Mouse (Mus musculus): ENCODE data around the gene Ddi2.
A peak's percentile ranks its signal among the peaks of the same experiment; 100 is the strongest.
"Not testable (repeated sequence)": the region's sequence is repeated elsewhere in the genome, so short reads cannot be mapped to it uniquely, and the experiment has no call there.

Ddi2 gene

DNA sequence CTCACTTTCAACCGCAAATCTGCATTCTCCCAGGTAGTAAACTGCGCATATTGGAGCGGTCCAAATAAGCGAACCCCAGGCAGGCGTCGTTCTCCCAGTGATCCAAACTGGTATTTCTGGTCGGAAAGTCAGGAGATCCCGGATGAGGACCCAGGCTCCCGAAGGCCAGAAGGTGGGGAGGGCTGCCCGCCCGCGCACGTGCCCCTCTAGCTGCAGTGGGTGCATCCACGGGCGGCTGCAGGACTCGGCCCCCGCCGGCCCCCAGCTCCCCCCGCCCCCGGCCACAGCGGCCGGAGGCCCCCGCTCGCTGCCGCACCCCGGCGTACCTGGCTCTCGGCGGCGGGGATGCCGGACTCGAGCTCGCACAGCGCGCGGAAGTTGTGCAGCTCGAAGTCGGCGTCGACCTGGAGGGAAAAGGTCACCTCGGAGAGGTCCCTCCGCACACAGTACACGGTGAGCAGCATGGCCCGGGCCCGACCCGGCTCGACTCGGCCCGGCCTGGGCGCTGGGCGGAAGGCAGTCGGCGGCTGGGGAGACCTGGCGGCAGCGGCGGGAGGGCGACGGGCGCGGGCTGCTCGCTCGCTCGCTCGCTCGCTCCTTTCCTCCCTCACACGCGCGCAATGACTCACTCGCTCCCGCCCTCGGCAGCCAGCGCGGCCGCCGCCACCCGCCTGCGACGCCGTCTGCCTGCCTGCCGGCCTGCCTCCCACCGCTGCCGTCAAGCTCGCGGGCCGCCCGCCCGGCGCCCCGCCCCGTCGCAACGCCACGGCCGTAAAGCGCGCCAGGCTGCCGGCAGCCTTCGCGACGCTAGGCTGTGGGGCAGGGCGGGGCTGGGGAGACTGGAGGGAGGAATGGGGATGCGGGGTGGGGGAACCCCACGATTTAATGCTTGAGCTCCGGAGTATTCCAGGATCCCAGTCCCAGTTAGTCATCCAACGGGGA is at the start of gene Ddi2:
Gene Ddi2 (minus strand): TSS at position 689 of the 942 bp plus-strand sequence.
- peak; percentile 97 for DNase-seq (ENCODE audit: inconsistent ontology term)

DNA sequence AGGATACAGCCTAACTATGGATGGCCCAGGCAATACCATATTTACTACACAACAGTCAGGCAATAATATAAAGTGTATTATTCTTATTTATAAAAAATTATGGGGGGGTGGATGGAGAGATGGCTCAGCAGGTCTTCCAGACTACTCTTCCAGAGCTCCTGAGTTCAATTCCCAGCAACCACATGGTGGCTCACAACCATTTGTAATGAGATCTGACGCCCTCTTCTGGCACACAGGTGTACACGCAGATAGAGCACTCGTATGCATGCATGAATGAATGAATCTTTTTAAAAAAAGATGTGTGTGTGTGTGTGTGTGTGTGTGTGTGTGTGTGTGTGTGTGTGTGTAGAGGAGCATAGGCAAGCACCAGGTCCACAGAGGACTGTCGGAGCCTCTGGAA is 49.8 kb upstream of the Ddi2 start:
- DNase-seq (ENCODE audit: inconsistent ontology term): not testable (repeated sequence)

DNA sequence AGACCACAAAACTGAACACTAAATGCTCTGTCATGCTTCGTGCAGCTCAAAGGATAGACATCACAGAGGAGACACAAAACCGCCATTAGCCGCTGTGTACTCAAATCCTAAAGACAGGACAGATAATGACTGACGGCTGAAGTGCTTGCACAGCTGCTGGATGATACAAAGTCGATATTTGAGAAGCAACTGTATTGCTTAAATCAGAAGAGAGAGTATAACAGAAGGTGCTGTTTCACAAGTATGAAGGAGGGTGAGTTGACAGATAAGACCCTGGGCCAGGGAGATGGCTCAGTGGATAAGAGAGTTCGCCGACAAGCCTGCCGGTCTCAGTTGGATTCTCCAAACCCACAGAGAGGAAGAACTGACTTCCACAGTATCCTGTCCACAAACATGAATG is 48.6 kb upstream of the Ddi2 start:
- no peak for DNase-seq (ENCODE audit: inconsistent ontology term)

DNA sequence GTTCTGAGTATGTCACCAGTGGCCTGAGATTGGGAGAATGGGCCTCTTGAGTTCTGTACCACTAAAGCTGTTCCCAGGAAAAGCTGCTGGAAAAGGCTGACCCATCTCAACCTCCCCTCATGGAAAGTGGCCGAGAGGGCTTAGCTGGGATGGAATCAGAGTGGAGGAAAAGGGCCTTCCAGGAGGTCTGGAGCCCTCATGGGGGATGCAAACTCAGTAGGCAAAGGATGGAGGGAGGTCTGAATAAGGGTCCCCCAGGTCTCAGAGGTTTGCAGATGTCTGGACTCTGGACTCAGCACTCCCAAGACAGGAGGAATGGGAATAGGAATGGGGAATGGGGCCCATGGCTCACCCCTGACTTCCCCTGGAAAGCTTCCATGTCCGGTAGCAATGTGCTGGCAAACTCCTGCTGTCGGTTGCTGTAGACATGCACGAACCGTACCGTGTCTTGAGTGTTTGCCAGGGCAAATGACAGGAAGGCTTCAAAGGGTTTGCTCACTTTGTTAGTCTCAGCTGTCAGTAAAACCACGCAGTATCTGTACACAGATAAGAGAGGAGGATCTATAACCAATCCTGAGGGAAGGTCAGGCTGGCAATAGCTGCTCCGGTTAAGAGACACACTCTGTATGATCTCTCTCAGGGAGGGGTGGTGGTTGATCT is 46.4 kb upstream of the Ddi2 start:
- no peak for DNase-seq (ENCODE audit: inconsistent ontology term)

DNA sequence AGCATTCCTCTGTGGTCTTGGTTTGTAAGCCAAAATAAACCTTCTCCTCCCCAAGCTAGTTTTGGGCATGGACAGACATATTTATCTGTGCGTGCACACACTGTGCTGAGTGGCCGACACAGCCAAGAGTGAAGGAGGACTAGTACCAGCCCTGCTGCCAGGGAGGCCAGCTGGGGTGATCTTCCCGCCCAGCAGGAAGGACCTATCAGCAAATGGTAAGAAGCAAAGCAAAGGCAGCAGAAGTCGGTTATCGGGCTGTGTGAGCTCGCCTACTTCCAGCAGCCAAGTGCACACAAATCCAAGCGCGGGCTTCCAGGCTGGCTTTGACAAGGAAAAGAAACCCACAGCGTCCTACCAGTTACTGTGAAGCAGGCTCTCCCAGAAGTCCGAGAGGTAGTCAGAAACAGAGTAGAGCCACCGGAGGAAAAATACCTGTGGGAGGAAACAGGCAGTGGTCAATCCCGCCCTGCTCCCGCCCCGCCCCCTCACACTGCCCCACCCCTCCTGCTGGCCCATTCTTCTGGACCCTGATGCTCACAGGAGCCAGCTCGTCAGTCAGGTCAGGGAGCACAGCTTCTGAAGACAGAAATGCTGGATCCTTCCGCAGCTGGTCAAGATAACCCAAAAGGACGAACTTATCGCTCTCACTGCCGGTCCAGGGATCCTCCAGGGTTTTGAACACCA is 44.3 kb upstream of the Ddi2 start:
- DNase-seq (ENCODE audit: inconsistent ontology term): peak; percentile 85

DNA sequence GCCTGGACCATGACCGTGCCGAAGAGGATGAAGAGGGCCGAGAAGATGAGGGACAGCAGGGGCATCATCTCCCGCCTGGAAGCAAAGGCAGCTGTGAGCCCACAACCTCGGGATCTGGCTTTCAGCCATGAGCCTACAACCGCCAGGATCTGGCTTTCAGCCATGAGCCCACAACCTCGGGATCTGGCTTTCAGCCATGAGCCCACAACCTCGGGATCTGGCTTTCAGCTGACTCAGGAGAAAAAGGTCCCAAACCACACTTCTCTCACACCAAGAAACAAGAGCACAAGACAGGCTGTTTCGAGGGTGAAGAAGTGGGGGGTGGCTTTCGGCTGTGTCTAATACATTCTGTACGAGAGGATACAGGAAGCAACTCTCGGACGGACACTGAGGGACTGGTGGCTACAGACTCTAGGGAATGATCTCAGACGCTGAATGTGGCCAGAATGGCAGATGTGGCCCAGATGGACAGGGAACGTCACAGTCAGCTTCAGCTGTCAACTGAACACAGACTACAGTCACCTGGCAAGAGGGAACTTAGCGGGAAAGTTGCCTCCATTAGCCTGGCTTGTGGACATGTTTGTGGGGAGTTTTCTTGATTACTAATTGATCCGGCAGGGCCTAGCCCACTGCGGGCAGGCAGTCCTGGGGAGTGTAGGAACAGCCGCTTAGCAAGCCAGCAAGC is 43.6 kb upstream of the Ddi2 start:
- DNase-seq (ENCODE audit: inconsistent ontology term): no peak

DNA sequence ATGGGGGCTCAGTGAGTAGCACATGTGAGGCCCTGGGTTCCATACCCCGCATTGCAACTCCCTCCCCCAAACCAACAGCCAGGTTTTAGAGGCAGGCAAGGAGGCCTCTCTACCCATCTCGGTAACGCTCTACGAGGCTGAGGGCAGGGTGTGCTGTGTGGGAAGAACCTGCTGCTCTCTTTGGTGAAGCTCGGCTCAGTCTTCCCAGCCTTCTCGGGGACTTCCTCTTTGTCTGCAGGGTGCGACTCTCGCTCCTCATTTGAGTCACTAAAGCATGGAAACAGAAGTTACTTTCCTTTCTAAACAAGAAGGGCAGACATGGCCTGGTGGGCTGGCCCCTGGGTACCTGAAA is 43.1 kb upstream of the Ddi2 start:
- no peak for DNase-seq (ENCODE audit: inconsistent ontology term)

DNA sequence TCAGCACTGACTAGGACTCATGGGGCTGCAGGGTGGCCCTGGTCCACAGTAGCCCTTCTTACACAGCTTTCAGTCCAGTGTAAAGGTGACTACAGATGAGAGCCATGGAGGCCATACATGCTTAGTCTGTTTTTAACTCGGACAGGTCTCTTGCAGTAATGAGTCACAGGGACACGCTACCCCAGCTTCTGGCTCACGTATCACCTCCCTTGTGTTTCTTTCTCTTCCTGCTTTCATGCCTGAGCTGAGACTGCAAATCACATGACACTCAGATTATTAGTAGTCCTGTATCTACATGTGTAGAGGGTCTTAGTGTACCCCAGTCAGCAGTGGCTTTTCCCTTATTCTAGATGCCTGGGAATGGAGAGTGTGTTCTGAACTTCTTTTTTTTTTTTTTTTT is 41.8 kb upstream of the Ddi2 start:
- DNase-seq (ENCODE audit: inconsistent ontology term): no peak

DNA sequence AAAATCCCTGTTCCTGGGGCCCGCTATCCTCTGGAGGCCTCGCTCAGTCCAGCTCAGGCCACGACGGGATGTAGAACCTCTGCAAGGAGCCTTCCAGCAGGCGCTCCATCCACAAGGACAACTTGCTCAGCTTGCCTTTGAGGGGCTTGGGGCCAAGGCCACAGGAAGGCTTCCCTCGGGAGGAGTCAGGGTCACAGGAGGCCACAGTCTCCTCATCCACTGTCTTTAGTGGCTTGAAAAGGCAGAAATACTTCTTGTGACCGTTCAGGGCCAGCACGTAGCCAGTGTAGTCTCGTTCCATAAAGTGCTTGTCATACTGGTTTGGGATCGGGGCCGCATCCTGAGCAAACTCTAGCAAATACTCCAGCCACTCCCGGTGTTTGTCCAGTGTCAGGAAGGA is 40.3 kb upstream of the Ddi2 start:
- no peak for DNase-seq (ENCODE audit: inconsistent ontology term)

DNA sequence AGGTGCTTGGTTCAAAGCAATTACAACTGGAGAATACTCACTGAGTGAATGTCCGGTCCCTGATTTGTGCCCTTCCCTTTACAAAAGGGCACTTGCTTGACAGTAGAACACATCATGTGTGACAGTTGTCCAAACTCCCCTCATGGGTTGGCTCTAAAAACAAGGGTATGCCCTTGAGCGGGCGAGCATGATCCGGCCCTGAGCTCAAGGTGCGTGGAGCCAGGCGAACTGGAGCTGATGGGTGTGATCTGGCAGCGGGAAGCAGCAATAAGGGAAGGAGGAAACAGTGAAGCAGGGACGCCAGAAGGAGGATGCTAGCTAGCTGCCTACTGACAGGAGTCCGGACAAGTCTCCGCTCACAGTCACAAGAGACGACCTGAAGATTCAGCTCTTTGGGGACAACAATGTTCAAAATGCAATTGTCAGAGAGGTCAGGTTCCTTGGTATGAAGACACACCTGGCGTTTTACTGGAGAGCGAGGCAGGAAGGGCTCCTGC is 38.9 kb upstream of the Ddi2 start:
- DNase-seq (ENCODE audit: inconsistent ontology term): no peak

DNA sequence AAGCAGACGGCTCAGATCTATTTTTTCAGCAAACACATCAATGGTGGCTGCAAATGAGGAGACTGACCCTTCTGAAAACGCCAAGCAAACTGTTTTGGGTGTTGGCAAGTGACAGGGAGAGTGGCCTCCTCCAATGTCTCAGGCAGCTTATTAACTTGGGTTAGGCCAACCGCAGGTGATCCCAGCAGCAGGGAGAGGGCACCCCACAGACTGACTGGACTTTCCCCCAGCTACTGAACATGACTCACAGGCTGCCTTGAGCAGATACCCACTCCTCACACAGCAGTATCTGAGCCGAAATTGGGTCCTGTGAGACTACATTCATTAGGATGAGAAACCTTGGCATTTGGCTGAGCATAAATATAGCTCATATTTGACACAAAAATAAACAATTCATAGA is 37.7 kb upstream of the Ddi2 start:
- no peak for DNase-seq (ENCODE audit: inconsistent ontology term)

DNA sequence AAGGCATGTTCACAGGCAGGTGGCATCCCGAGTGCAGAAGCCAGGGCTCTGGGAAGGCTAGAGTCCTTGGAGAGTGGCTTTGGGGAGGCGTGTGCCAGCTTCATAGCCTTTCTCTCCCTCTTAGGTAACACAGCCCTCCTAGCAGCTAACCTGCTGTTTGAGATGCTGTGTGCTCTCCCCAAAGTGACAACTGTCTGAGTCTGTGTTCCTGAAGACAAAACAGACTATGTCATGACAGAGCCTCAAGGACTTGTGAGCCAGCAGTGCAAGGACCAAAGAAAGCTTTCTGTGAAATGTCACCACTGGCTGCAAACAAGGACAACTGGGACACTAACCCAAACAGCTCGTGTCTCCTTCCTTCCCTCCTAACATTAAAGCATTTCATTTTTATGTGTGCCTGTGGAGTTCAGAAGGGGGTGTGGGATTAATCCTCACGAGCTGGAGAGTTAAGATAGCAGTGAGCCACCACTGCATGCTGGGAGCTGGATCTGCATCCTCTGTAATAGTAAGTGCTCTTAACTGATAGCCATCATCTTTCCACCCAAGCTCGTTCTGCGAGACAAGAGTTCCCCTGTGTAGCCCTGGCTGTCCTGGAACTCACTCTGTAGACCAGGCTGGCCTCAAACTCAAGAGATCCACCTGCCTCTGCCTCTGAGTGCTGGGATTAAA is 35.8 kb upstream of the Ddi2 start:
- DNase-seq (ENCODE audit: inconsistent ontology term): no peak

DNA sequence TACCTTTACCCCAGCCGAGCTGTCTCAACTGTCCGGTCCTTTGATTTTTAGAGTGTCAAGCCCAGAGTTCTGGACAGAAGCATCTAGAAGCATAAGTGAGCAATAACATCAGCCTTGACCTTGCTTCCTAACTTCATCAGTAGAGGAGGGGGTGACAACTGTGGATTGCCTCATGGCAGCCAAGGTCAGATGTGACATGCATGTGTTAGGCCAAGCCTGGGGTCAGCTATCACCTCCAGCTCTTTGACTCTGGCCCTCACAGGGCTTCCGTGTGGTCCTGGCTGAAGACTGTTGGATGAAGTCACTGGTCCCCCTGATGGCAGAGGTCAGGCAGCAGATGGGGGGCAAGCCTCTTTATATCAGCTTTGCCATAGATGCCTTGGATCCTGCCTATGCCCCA is 33.9 kb upstream of the Ddi2 start:
- DNase-seq (ENCODE audit: inconsistent ontology term): no peak

DNA sequence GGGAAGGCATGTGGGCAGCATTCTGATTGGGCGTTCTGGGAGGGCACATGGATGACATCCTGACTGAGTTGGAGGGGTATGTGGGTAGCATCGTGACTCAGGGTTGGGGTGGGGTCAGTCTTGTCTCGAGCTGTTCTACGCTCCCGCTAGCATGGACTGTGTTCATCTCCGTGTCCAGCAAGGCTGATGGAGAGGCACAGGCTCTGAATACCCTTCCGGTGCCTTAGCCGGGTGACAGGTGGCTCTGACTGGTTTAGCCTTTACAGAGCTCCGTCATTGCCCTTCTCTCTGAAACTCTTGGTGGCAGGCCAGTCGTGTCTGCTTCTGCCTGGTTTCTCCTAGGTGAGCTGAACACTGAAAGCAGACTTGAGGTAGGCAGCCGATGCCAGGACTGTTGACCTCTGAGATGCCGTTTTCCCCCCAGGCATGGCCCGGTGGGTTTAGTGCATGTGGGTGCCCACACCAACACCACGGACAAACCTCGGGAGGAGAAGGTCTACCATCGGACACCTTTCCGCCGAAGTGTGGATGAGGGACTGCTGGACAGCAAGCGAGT is 32.2 kb upstream of the Ddi2 start:
- no peak for DNase-seq (ENCODE audit: inconsistent ontology term)

DNA sequence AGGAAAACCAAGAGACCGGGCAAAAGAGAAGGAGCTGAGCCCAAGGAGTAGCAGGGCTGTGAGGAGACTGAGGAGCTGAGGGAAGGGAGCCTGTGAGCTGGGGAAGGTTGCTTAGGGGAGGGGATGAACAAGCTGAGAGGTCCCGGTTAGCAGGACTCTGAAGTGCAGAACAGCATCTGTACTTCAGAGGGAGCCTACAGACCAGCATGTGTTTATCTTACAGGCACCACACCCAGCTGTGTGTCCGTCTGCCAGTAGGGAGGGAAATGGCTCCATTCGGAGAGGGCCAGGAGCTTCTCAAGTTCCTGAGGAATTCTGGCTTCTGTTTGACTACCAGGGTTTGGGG is 28.8 kb upstream of the Ddi2 start:
- DNase-seq (ENCODE audit: inconsistent ontology term): no peak

DNA sequence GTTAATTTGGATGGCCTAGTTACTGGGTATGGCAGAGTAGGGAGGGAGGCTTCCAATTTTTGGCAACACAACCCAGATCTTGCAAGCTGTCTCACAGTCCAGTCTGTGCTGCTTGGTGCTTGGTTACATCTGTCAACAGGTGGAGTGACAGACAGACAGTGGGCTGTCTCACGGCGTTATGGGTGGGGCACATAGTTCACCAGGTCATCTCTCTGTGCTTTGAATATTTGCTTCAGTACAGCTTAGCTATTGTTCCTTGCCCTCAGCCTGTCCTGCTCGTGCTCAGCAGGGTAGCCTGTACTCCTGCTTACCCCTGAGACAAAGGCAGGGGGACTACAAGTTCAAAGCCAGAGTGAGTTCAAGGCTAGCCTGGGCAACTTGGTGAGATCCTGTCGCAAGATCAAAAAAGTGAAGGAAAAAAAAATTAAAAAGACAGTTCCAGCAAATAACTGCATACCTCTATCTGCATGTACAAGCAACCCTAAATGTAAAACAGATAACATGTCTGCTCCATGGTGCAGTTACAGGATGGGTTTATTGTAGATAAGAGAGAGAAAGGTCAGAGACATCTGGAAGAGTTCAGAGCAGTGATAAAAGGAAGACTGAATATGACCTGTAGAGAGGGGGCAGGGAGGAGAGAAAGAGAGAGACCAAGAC is 28.3 kb upstream of the Ddi2 start:
- DNase-seq (ENCODE audit: inconsistent ontology term): no peak

DNA sequence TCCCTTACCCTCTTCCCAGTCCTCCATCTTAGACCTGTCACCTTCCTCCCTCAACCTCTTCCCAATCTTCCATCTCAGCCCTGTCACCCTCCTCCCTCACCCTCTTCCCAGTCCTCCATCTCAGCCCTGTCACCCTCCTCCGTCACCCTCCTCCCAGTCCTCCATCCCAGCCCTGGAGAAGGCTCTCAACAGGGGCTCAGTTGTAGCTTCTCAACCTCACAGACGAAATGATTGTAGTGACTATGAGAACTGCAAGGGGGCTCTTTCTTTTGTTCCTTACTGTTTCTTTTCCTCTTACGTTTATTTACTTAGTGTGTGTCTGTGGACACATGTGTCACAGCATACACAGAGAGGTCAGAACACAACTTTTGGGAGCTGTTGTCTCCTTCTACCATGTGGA is 27.6 kb upstream of the Ddi2 start:
- DNase-seq (ENCODE audit: inconsistent ontology term): no peak

DNA sequence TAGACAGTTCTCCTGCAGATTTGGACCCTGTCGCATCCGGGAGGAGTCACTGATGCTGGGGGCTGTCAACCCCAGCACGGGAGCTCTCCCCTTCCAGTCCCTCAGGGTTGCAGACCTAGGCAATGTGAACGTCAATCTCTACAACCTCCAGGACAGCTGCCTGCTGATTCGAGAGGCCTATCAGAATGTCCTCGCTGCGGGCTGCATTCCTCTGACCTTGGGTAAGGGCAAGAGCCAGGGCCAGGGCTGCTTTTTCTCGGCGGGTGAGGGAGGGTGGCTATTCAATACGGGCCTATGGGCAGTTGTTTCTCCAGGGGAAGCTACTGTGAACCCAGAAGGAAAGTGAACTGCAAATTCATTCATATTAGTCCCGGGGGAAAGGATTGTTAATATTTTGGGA is 26.3 kb upstream of the Ddi2 start:
- DNase-seq (ENCODE audit: inconsistent ontology term): no peak

DNA sequence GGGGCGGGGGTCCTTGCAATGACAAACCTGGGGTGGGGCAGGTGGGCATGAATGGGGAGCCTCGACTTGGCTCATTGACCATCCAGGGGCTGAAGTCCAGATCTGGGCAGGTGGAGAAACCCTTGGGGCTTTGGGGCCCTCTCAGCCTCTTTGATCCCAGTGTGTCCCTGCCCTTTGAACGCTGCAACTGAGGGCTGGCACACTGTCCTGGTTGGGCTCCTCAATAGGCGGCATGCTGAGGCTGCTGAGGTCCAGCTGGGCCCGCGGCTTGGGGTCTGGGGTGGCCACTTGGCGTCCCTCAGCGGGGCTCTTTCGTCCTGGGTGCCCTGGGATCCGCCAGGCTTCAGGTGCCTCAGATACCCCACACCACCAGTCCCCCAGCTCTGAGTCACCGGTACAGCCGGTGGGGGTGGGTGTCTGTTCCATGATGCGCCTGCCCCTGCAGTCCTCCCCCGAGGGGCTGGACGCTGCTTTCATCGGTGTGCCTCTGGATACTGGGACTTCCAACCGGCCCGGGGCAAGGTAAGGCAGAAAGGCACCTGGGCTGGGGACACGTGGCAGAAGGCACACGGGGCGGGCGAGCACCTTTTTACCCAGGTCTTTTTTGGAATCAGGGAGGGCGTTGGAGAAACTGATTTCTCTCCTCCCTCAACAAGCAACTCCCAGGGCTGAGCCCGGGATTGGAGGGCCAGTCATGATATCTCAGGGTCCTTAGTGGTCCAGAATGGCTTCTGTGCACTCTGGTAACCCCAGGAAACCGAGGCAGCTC is 23.5 kb upstream of the Ddi2 start, which contains the start of gene Agmat:
Gene Agmat (plus strand): TSS at position 95 of the 769 bp plus-strand sequence.
- DNase-seq (ENCODE audit: inconsistent ontology term): no peak

DNA sequence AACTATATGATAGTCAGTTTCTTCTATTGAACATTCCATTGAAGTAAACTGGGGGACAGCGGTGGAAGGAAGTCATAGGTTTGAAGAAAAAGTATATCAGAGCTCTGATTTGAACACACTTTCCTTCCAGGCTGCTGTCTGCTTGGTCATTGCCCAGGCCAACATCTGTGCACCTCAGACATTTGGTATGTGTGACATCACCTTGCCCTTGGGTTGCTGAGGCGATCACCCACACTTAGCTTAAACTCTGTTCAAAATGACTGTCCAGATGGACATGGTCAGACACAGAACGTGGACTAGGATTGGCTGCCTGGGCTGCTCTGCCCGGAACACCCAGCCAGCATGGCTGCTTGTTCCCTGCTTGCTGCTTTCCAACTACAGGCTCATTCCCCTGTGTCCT is 19.2 kb upstream of the Ddi2 start:
- no peak for DNase-seq (ENCODE audit: inconsistent ontology term)

All from Muller cell, postnatal 12 days (primary cell).